Mouse (Mus musculus): ENCODE measurements around the gene Cand2. TPM values are rescaled to one million over a fixed set of nuclear protein-coding genes. Genes with fewer than 3 reads are reported as not detected.
A peak's percentile ranks its signal among the peaks of the same experiment; 100 is the strongest.

Gene Cand2
- total RNA-seq (2021): 10 to 100 TPM; 73.0 to 87.4 TPM

- DNase-seq: peak; percentile 71 to 75
- intact Hi-C loops (cut with DNase I): loop anchor here (5.0 kb wide), 1 partner anchor 167 kb away; no protein-coding TSS in a partner anchor
Measured at GRCm38 (mm10) chr6:115774501-115774921, at the start of gene Cand2. Cand2 (plus strand) TSS chr6:115774538.

- intact Hi-C loops (cut with DNase I): loop anchor here (2.0 kb wide), 1 partner anchor 76 kb away; no protein-coding TSS in a partner anchor
- peak; percentile 47 to 68 for DNase-seq
Measured at GRCm38 (mm10) chr6:115727108-115727507, 47.2 kb upstream of the Cand2 start.

- intact Hi-C loops (cut with DNase I): loop anchor here (2.0 kb wide), 1 partner anchor 75 kb away; no protein-coding TSS in a partner anchor
- no peak for DNase-seq
Measured at GRCm38 (mm10) chr6:115727570-115727969, 46.8 kb upstream of the Cand2 start.

GRCm38 (mm10) chr6:115730560-115731342 is 43.6 kb upstream of the Cand2 start:
- DNase-seq: peak in 1 of 2 experiments; percentile 22
- intact Hi-C loops (cut with DNase I): no loop called here

GRCm38 (mm10) chr6:115732341-115732928 is 41.9 kb upstream of the Cand2 start:
- intact Hi-C loops (cut with DNase I): no loop called here
- DNase-seq: no peak

GRCm38 (mm10) chr6:115734909-115735308 is 39.4 kb upstream of the Cand2 start:
- intact Hi-C loops (cut with DNase I): no loop called here
- DNase-seq: peak; percentile 32 to 69

- DNase-seq: no peak
- intact Hi-C loops (cut with DNase I): no loop called here
Measured at GRCm38 (mm10) chr6:115739056-115739455, 35.3 kb upstream of the Cand2 start.

DNA sequence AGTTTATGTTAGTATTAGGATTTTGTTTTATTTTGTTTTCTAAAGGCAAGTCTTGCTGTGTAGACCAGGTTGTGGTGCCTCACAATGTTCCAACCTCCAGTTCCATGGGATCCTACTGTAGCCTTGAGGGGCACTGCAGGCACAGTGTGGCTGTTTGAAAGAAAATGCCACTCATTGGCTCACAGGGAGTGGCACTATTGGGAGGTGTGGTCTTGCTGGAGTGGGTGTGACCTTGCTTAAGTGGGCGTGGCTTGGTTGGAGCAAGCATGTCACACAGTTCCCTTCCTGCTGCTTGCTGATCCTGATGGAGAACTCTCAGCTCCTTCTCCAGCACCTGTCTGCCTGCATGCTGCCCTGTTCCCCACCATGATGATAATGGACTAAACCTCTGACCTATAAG is 30.8 kb upstream of the Cand2 start:
- DNase-seq: no peak
- intact Hi-C loops (cut with DNase I): no loop called here

DNA sequence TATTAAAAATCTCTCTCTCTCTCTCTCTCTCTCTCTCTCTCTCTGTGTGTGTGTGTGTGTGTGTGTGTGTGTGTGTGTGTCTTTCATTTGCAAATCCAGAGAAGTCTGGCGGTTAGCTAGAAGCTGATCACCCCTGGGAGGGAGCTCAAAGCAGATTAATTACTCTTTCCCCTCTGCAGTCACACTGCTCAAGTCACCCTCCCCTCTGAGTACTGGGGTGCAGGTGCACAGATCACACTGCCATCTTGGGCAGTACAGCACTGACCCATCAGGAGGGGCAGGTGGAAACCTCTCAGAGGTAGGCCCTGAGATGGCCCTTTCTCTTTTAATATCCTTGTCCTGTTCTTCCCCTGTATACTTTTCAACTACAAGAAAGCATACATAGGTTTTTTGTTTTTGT is 28.0 kb upstream of the Cand2 start:
- DNase-seq: no peak
- intact Hi-C loops (cut with DNase I): no loop called here

DNA sequence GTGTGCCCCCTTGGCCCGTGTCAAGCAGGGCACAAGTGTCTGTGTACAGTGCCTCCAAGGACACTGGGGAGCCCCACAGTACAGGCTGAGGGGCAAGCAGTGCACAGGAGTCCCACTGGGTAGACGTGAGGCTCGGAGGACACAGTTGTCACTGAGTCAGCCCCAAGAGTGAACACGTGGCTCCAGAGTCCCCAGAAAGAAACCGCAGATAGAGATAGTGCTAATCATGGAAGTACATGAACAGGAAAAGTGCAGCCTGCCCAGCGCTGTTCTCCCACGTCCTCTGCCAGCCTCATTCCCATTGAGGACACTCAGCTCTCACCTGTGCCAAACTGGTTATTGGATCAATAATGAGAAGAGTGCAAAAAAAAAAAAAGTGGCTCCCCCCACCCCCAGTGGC is 18.8 kb upstream of the Cand2 start:
- DNase-seq: no peak
- intact Hi-C loops (cut with DNase I): no loop called here

DNA sequence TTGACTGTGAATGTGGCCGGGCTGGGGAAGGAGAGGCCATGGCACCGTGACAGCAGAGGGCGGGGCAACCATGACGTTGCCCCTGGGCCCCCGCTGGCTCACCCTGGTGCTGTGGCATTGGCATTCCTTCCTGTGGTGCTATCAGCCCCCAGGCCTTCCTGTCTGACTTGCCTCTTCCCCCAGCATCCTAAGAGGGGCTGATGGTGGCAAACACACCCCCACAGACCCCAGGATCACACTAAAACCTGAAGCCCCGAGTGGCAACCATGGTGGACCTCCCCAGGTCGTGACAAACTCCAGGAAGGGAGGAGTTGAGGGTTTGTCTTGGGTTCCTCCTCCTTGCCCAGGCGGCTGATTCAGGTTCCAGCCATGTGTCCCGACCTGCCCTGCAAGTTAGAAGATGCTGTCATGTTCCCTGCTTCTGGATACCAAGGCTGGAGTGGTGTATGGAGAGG is 15.3 kb upstream of the Cand2 start:
- DNase-seq: no peak
- intact Hi-C loops (cut with DNase I): no loop called here

- intact Hi-C loops (cut with DNase I): no loop called here
Measured at GRCm38 (mm10) chr6:115759461-115759860, 14.9 kb upstream of the Cand2 start.

GRCm38 (mm10) chr6:115760137-115760536 is 14.2 kb upstream of the Cand2 start:
- DNase-seq: no peak

More at GRCm38 (mm10) chr6:115759461-115759860, 14.9 kb upstream of the Cand2 start:
- DNase-seq: no peak

DNA sequence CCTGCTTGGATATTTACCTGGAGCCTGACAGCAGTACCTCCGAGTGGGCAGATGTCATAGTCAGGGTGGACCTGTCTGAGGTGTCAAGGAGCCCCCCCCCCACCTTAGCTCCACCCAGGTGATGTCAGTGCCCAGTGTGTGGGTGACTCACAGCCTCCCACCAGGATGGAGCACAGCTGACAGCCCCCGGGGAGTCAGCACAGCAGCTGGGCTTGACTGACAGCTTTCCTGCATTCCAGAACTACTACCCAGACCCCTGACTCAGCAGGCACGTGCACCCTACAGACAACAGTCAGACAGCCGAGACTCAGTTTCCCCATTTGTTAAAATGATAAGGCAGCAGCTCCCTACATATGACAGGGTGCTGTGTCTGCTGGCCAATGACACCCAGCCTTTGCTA is 13.4 kb upstream of the Cand2 start:
- no peak for DNase-seq
- intact Hi-C loops (cut with DNase I): no loop called here

More at GRCm38 (mm10) chr6:115760137-115760536, 14.2 kb upstream of the Cand2 start:
- intact Hi-C loops (cut with DNase I): no loop called here

GRCm38 (mm10) chr6:115761995-115762756 is 12.2 kb upstream of the Cand2 start, which contains the start of gene Tmem40:
Tmem40 (minus strand) TSS chr6:115762410.
- intact Hi-C loops (cut with DNase I): no loop called here
- no peak for DNase-seq

DNA sequence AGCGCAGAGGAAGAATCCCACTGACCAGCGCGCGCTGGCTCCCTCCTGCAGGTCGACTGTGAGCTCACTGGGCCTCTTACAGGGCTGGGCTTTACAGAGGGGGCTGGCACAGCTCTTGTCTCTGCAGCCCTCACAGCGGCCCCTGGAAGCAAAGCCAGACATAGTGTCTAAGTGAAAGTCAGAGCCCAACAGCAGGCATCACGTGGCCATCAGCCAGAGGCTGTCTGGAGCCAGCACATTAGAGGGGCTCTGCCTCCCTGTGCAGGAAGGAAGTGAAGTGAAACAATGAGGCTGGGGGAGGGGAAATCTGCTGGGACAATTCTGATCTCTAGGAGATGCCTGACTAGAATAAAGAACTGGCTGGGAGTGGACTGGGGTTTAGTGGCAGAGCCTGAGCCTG is 10.2 kb upstream of the Cand2 start:
- peak; percentile 79 to 85 for DNase-seq
- intact Hi-C loops (cut with DNase I): no loop called here

DNA sequence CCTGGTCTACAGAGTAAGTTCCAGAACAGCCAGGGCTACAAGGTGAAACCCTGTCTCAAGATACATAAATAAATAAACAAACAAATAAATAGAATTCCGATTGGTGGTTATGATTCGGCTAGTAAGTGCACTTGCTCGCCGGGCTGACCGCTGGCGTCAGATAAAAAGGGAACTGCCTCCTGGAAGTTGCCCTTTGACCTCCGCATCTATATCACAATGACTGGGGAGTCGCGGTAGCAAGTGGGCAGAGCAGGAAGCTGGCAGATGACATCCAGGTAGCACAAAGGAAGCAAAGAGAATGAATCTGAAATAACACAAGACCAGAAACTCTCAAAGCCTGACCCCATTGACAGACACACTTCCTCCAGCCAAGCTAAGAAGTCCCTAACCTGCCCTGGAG is 7.0 kb upstream of the Cand2 start:
- DNase-seq: no peak
- intact Hi-C loops (cut with DNase I): no loop called here

DNA sequence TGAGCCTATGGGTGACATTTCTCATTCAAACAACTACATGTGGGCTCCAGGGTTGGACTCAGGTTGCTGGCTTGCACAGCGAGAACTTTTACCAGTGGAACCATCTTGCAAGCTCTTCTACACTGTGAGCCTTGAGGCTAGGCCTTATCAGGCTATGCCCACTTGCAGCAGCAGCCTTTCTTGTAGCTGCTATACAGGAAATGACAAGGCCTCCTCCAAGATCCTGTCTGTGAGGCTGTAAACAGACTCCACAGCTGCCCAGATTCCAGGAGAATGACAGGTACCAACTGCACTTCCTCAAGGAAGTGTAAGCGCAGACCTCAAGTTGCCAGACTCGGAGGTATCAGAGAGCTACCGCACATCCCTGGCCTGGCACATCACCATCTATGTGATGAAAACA is 6.1 kb upstream of the Cand2 start:
- no peak for DNase-seq
- intact Hi-C loops (cut with DNase I): no loop called here

- intact Hi-C loops (cut with DNase I): loop anchor here (2.0 to 5.0 kb wide), 2 partner anchors 41 to 163 kb away; no protein-coding TSS in a partner anchor
- DNase-seq: no peak
Measured at GRCm38 (mm10) chr6:115770059-115770670, 4.2 kb upstream of the Cand2 start.

DNA sequence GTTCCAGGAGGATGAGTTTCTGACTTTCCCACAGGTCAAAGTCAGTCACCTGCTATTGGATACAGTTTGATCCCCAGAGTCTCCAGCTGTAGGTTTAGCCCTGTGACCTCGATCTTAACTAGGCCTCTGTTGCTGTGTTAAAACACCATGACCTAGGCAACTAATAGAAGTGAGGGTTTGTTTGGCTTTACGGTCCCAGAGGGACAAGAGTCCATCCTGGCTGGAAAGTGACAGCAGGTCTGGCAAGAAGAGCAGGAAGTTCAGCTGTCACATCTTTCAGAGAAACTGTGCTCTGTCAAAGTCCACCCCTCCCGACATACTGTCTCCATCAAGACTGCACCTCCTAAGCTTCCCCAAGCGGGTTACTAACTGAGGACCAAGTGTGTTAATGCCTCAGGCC is 3.5 kb upstream of the Cand2 start:
- no peak for DNase-seq
- intact Hi-C loops (cut with DNase I): loop anchor here (2.0 to 5.0 kb wide), 2 partner anchors 42 to 164 kb away; no protein-coding TSS in a partner anchor
